8 mouse cellular contexts compared by ENCODE assay signal in the genomic region with DNA sequence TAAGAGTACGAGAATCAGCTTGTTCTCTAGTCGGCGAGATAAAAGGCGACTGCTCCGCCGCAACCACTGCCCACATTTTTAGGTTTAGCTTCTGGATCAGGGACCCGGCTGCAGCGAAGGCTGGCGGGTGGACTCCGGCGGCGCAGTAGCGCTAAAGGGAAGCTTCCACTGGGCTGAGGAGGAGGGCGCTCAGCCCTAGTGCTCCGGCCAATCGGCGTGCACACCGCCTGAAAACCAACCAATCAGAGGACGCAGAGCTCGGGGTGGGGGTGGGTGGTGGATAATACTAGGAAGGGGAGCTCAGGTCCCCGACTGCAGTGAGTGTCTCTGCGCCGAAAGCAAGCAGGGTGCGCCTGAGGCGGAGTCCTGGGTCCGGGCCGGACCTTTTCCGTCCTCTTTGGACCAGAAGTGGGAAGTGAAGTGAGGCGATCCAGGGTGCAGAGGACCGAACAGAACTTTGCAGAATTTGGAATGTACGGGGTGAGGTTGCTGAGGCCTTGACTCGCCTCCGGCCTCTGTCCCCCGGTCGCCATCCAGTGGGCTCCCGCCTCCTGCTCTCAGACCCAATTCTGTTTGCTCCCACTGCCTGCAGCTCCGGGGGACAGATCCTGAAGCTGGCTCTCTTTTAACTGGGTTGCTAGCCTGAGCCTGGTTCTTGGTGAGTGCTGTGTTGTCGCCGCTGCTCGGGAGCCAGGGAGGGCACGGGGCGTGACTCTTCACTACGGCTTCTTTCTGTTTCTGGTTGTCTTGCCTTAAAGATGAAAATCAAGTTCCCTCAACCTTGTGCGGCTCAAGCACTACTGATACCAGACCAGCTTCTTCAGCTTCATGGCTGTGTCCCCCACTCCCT. TPM values are rescaled to one million over a fixed set of nuclear protein-coding genes. Genes with fewer than 3 reads are reported as not detected.
DNase-seq lines count a peak whose midpoint lies in the region; ATAC-seq lines count a peak whose summit lies in the region.

Gene Dmrt2, plus strand, starts transcription at position 311 of the 850 bp plus-strand sequence.

- H3K27ac ChIP-seq in hindbrain, embryonic 11.5 days (ENCODE audit: low read depth, low read length): no peak within 1 kb of the TSS

- H3K4me3 ChIP-seq in hindbrain, embryonic 11.5 days (ENCODE audit: low read depth, low read length): peak within 1 kb of the TSS; percentile 39

- no peak within 1 kb of the TSS for H3K9ac ChIP-seq in hindbrain, embryonic 11.5 days (ENCODE audit: low read depth, low read length)

- ATAC-seq in hindbrain, embryonic 11.5 days (ENCODE audit: low FRiP score): peak; percentile 100

- peak within 1 kb of the TSS; percentile 68 for H3K4me2 ChIP-seq in hindbrain, embryonic 11.5 days (replicated peaks; ENCODE audit: low read depth, low read length)

- no peaks in the 10 kb centered on the region for H3K36me3 ChIP-seq in hindbrain, embryonic 11.5 days (ENCODE audit: control insufficient read depth, insufficient read depth, low read length)

- H3K27me3 ChIP-seq in hindbrain, embryonic 11.5 days (ENCODE audit: control insufficient read depth, insufficient read depth, low read length): peaks cover 85% of the 10 kb centered on the region

- WGBS in hindbrain, embryonic 11.5 days: under 1% methylated on average over 42 of the region's 44 CpGs

- H3K4me1 ChIP-seq in hindbrain, embryonic 11.5 days (replicated peaks; ENCODE audit: control insufficient read depth, insufficient read depth, low read length): peaks cover 8% of the 10 kb centered on the region

- no peaks in the 10 kb centered on the region for H3K9me3 ChIP-seq in hindbrain, embryonic 11.5 days (ENCODE audit: control insufficient read depth, low read length)

- peak; percentile 89 for DNase-seq in WW6 (ENCODE audit: low read depth, low spot score)
- DNase-seq in cerebellum, adult 9-10 months: peak; percentile 3
- peak; percentile 85 for DNase-seq in gastrocnemius, adult 18-20 months (ENCODE audit: low spot score)
- DNase-seq in hindbrain, embryonic 11.5 days (ENCODE audit: low spot score): peak; percentile 88
- peak; percentile 24 to 26 for DNase-seq in layer of hippocampus, postnatal 36 days
- peak; percentile 51 for DNase-seq in lung, postnatal 36 days
- DNase-seq in right cerebral cortex, postnatal 10 days (ENCODE audit: low spot score in 2 of 2): peak; percentile 54 to 56
- DNase-seq in yolk sac, embryonic 10.5 days (ENCODE audit: low spot score): peak; percentile 88

RNA-seq across cellular contexts. Expression of gene Dmrt2, which starts in this region (rescaled TPM):
- 1 to 10 TPM; 4.9 to 5.8 TPM for total RNA-seq in gastrocnemius, adult 18-20 months (2021)
- polyA plus RNA-seq in hindbrain, embryonic 11.5 days (2014; fragmentation: Nextera tagmentation; extraction: Ambion mirVana): 3.0 and 3.4 TPM in 2 replicates
- total RNA-seq in layer of hippocampus, postnatal 36 days (2021): 1 to 10 TPM in 1 of 2 experiments, under 1 TPM in 1; 0.73 to 1.3 TPM

Comparison
In these comparisons a context has a peak if more than half of its experiments do, and no peak if none do; other contexts are left out.
1. DNase-seq: peak in every context shown above with its lines; median percentile 89 in WW6; 88 in hindbrain, embryonic 11.5 days; 88 in yolk sac, embryonic 10.5 days; 85 in gastrocnemius, adult 18-20 months; 55 in right cerebral cortex, postnatal 10 days; 51 in lung, postnatal 36 days; 25 in layer of hippocampus, postnatal 36 days; 3 in cerebellum, adult 9-10 months.